Mouse (Mus musculus): Measurements from ENCODE around the gene 4931409K22Rik. TPM values are rescaled to one million over a fixed set of nuclear protein-coding genes. Genes with fewer than 3 reads are reported as not detected.

The 4931409K22Rik gene
- not detected for total RNA-seq (2023)

GRCm38 (mm10) chr5:24556709-24557108 is at the start of gene 4931409K22Rik:
TSS of gene 4931409K22Rik (minus strand) at chr5:24556809.

DNA sequence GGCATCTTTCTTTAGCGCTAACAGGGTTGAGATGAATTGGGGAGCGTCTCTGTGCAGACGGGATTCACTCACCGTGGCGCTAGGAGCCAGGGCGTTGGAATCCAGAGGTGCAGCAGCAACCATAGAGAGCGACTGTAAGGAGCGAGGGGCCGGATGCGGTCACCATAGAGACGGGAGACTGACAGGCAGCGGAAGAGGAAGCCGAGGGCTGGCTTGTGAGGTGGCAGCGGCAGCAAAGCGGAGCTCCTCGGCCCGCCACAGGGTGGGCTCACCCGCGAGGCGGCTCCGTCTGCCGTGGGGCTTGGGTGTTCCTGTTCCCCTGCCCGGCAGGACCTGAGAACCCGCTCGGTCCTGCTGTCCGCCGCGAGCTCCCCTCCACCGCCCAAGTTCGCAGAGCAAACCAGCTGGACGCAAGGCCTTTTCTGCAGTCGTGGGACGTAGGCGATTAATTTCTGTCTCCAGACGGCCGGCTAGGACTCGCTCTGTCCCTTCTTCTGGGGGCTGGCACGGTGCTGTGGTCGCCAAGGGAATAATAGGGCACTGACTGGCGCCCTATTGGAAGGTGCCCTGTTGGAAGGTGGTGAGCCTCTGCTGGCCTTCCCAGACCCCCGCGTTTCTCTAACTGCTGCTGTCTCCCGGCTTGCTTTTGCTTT is 30.1 kb upstream of the 4931409K22Rik start, which contains the start of gene Chpf2:
Chpf2 (plus strand) TSS at position 195 of the 653 bp plus-strand sequence.

DNA sequence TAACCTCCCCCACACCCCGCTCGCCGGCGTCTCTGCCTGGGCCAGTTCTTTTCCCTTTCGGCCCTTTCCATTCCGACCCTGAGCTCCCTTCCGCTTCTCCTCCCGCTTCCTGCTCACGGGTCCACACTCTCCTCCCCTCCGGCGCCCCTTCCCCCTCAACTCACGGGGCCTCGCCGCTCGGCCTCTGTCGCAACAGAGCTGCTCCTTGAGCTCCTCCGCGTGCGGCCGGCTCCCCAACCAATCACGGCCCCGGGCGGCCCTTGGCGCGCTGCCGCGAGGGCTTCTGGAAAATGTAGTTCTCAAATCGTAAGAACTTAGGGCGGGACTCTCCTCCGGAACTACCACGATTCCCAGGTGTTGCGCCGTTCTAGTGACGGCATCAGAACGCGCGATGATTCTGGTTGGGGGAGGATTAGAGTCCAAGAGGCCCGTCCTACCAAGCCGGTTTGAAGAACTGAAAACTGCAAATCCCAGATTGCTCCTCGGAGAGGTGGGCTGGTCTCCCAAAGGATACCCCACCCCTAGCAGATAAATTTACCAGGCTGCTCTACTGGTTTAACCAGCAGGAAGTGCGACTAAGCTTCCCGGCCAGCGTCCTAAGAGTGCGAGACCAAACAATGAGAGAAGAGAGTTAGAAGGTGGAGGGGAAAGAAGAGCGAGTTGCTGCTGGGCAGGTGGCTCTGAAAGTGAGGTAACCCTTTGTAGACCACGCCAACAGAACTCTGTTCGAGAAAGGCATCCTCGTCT is 20.7 kb upstream of the 4931409K22Rik start, which contains the start of gene Abcf2:
Abcf2 (minus strand) TSS at position 285 of the 747 bp plus-strand sequence.

GRCm38 (mm10) chr5:24540387-24541143 is 16.0 kb downstream of the 4931409K22Rik start, which contains the start of gene Asb10:
TSS of gene Asb10 (minus strand) at chr5:24540978.

GRCm38 (mm10) chr5:24526889-24527230 is 29.7 kb downstream of the 4931409K22Rik start, which contains the start of gene Gbx1:
TSS of gene Gbx1 (minus strand) at chr5:24527202.

Other genes starting within 250 kb of the 4931409K22Rik start
- gene Kcnh2, start 205.2 kb downstream of the 4931409K22Rik start, total RNA-seq (2023) = 6.1 TPM
- 0.15 TPM for gene Nos3, start 192.0 kb downstream of the 4931409K22Rik start, total RNA-seq (2023)
- not detected for gene Atg9b, start 164.7 kb downstream of the 4931409K22Rik start, total RNA-seq (2023)
- 15.5 TPM for gene Abcb8, start 163.1 kb downstream of the 4931409K22Rik start, total RNA-seq (2023)
- not detected for gene Asic3, start 143.4 kb downstream of the 4931409K22Rik start, total RNA-seq (2023)
- gene Cdk5, start 133.3 kb downstream of the 4931409K22Rik start, total RNA-seq (2023) = 29.0 TPM
- gene Slc4a2, start 133.0 kb downstream of the 4931409K22Rik start, total RNA-seq (2023) = 62.8 TPM
- 109 TPM for gene Fastk, start 111.5 kb downstream of the 4931409K22Rik start, total RNA-seq (2023)
- gene Tmub1, start 109.0 kb downstream of the 4931409K22Rik start, total RNA-seq (2023) = 32.6 TPM
- gene Agap3, start 104.6 kb downstream of the 4931409K22Rik start, total RNA-seq (2023) = 90.2 TPM
- gene Gbx1, start 29.6 kb downstream of the 4931409K22Rik start, total RNA-seq (2023) = not detected
- not detected for gene Asb10, start 15.8 kb downstream of the 4931409K22Rik start, total RNA-seq (2023)
- gene Abcf2, start 20.7 kb upstream of the 4931409K22Rik start, total RNA-seq (2023) = 51.1 TPM
- 34.1 TPM for gene Chpf2, start 29.9 kb upstream of the 4931409K22Rik start, total RNA-seq (2023)
- gene Smarcd3, start 67.6 kb upstream of the 4931409K22Rik start, total RNA-seq (2023) = 0.56 TPM
- 91.8 TPM for gene Nub1, start 128.7 kb upstream of the 4931409K22Rik start, total RNA-seq (2023)
- gene Wdr86, start 173.9 kb upstream of the 4931409K22Rik start, total RNA-seq (2023) = not detected
- not detected for gene Crygn, start 201.2 kb upstream of the 4931409K22Rik start, total RNA-seq (2023)